Mouse (Mus musculus) mammary gland, adult 2 months (tissue): ENCODE measurements around the gene Lrig3. TPM values are rescaled to one million over a fixed set of nuclear protein-coding genes. Genes with fewer than 3 reads are reported as not detected.

ENCODE experiments used
- polyA plus RNA-seq: library from polyadenylated mRNA; depleted of rRNA; stranded (reverse); fragments of >200 nt; gene quantifications from 2 replicates; pipeline ENCODE4 v1.2.3, GENCODE M21; 2012; ENCODE audit warnings: low replicate concordance; rRNA removed

Gene Lrig3
- 7.6 and 9.7 TPM in 2 replicates for polyA plus RNA-seq

GRCm38 (mm10) chr10:125965968-125966480, at the start of gene Lrig3:
Lrig3 (plus strand) TSS chr10:125966168.

